Mouse (Mus musculus): Measurements from ENCODE around the gene Isyna1. TPM values are rescaled to one million over a fixed set of nuclear protein-coding genes. Genes with fewer than 3 reads are reported as not detected.

The Isyna1 gene
- polyA plus RNA-seq (2014; fragmentation: Illumina TruSeq; extraction: RNeasy Lipid Tissue Mini Kit (QIAGEN cat#74804); ENCODE audit: low replicate concordance): not detected

DNA sequence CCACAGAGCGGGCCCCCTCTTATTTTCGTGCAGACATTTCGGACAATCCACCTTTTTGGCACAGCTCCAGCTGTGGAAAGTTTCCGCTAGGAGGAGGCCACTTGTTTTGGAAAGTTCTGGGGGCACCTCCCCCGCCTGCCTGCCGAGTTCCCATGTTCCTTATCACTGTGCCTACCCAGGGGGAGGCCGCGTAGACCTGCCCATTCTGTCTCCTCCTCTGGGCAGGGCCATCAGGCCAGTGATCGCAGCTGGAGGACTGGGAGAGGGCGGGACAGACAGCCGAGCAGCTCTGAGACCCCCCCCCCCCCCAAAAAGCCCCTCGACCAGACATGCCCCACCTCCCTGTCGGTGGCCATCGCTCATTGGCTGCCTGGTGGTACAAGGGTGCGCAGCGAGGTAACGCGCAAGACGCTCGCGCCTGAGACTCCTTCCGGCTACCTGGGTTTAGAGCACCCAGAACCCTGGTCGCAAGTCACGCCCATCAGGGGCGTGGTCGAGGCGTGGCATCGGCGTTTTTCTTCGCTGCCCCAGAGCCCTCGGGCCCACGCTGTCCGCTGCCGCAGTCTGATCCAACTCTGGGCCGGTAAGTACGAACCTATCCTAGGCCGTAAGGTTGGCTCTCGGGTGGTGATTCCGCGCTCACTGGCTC lies at the start of gene Isyna1:
Isyna1 (plus strand) TSS at position 413 of the 649 bp plus-strand sequence.

DNA sequence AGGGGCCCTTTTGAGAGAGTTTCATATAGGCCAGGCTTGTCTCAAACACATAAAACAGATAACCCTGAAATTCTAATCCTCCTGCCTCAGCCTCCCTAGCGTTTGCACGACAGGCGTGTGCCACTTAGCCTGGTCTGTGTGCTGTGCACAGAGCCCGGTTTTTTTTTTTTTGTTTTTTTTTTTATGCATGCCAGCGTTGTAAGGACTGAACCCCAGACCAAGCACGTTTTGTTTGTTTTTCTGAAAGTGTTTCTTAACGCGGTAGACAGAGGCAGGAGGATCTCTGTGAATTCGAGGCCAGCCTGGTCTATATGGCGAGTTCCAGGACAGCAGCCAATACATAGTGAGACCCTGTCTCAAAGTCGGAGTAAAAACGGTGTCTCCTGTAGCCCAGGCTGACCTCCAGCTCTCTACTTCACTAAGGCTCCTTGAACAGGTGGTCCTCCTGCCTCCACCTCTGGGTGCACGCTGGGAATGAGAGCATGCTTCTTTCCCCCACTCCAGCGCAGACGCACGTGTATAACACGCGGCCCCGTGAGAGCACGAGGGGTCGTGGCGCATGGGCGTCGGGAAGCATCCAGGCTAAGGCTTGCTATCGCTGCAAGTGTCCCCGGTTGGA lies 14.7 kb downstream of the Isyna1 start, which contains the start of gene Ssbp4:
Ssbp4 (minus strand) TSS at position 124 of the 619 bp plus-strand sequence.

DNA sequence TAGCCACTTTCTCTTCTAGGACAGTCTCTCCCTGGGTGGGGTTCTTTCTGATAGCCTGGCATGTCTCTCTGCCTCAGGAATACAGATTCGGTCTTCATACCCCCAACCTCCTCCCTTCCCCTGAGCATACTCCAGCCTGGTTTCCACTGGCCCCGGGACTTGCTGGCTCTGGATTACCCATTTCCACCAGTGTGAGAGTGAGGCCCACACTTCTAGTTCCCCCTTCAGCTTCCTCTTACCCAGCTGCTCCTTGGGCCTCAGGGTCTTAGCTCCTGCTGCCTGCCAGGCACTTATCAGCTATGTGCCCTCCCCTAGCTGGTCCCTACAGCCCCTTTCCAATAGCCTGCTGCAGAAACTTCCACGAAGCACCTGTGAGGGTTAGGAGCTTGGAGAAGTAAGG lies 21.7 kb downstream of the Isyna1 start, which contains the start of gene Lrrc25:
Lrrc25 (plus strand) TSS at position 262 of the 400 bp plus-strand sequence.

DNA sequence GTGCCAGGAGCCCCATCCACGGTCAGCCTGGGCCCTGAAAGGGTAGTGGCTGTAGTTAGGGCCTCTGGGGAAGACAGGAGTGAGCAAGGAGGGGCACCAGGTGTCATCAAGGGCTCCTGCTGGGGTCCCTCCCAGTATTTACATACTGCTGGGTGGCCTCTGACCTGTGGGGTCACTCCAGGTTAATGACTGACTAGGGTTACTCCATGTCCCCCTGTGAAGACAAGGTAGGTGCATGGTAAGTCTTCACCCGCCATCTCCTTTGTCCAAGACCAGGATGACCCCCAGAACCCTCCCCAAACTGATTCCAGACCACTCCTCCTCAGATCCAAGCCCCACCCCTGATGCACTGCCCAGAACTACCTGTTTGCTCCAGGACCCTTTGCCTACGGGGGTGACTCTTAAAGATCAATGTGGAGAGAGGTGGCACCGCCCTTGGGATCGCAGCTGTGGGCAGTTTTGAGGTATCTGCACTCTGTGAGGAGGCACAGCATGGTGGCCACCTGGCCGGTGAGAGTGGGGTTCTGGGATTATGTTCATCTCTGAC lies 38.2 kb downstream of the Isyna1 start, which contains the start of gene Gdf15:
Gdf15 (minus strand) TSS at position 111 of the 547 bp plus-strand sequence.

Other genes with a start within 250 kb of the Isyna1 start
- 2.2 TPM for gene Upf1, start 241.1 kb upstream of the Isyna1 start, polyA plus RNA-seq (2014; fragmentation: Illumina TruSeq; extraction: RNeasy Lipid Tissue Mini Kit (QIAGEN cat#74804); ENCODE audit: low replicate concordance)
- not detected for gene Comp, start 220.8 kb upstream of the Isyna1 start, polyA plus RNA-seq (2014; fragmentation: Illumina TruSeq; extraction: RNeasy Lipid Tissue Mini Kit (QIAGEN cat#74804); ENCODE audit: low replicate concordance)
- 1.2 TPM for gene Crtc1, start 154.8 kb upstream of the Isyna1 start, polyA plus RNA-seq (2014; fragmentation: Illumina TruSeq; extraction: RNeasy Lipid Tissue Mini Kit (QIAGEN cat#74804); ENCODE audit: low replicate concordance)
- gene Klhl26, start 117.4 kb upstream of the Isyna1 start, polyA plus RNA-seq (2014; fragmentation: Illumina TruSeq; extraction: RNeasy Lipid Tissue Mini Kit (QIAGEN cat#74804); ENCODE audit: low replicate concordance): 0.67 TPM
- not detected for gene Tmem59l, start 107.0 kb upstream of the Isyna1 start, polyA plus RNA-seq (2014; fragmentation: Illumina TruSeq; extraction: RNeasy Lipid Tissue Mini Kit (QIAGEN cat#74804); ENCODE audit: low replicate concordance)
- not detected for gene Crlf1, start 101.2 kb upstream of the Isyna1 start, polyA plus RNA-seq (2014; fragmentation: Illumina TruSeq; extraction: RNeasy Lipid Tissue Mini Kit (QIAGEN cat#74804); ENCODE audit: low replicate concordance)
- not detected for gene Rex1bd, start 87.6 kb upstream of the Isyna1 start, polyA plus RNA-seq (2014; fragmentation: Illumina TruSeq; extraction: RNeasy Lipid Tissue Mini Kit (QIAGEN cat#74804); ENCODE audit: low replicate concordance)
- 2.6 TPM for gene Uba52, start 83.6 kb upstream of the Isyna1 start, polyA plus RNA-seq (2014; fragmentation: Illumina TruSeq; extraction: RNeasy Lipid Tissue Mini Kit (QIAGEN cat#74804); ENCODE audit: low replicate concordance)
- gene Fkbp8, start 66.6 kb upstream of the Isyna1 start, polyA plus RNA-seq (2014; fragmentation: Illumina TruSeq; extraction: RNeasy Lipid Tissue Mini Kit (QIAGEN cat#74804); ENCODE audit: low replicate concordance): 3.3 TPM
- gene Kxd1, start 66.4 kb upstream of the Isyna1 start, polyA plus RNA-seq (2014; fragmentation: Illumina TruSeq; extraction: RNeasy Lipid Tissue Mini Kit (QIAGEN cat#74804); ENCODE audit: low replicate concordance): 4.3 TPM
- 0.74 TPM for gene Ell, start 54.9 kb upstream of the Isyna1 start, polyA plus RNA-seq (2014; fragmentation: Illumina TruSeq; extraction: RNeasy Lipid Tissue Mini Kit (QIAGEN cat#74804); ENCODE audit: low replicate concordance)
- not detected for gene Ssbp4, start 14.5 kb downstream of the Isyna1 start, polyA plus RNA-seq (2014; fragmentation: Illumina TruSeq; extraction: RNeasy Lipid Tissue Mini Kit (QIAGEN cat#74804); ENCODE audit: low replicate concordance)
- gene Lrrc25, start 21.8 kb downstream of the Isyna1 start, polyA plus RNA-seq (2014; fragmentation: Illumina TruSeq; extraction: RNeasy Lipid Tissue Mini Kit (QIAGEN cat#74804); ENCODE audit: low replicate concordance): not detected
- not detected for gene Gdf15, start 38.1 kb downstream of the Isyna1 start, polyA plus RNA-seq (2014; fragmentation: Illumina TruSeq; extraction: RNeasy Lipid Tissue Mini Kit (QIAGEN cat#74804); ENCODE audit: low replicate concordance)
- 22.3 TPM for gene Pgpep1, start 66.0 kb downstream of the Isyna1 start, polyA plus RNA-seq (2014; fragmentation: Illumina TruSeq; extraction: RNeasy Lipid Tissue Mini Kit (QIAGEN cat#74804); ENCODE audit: low replicate concordance)
- not detected for gene Lsm4, start 78.9 kb downstream of the Isyna1 start, polyA plus RNA-seq (2014; fragmentation: Illumina TruSeq; extraction: RNeasy Lipid Tissue Mini Kit (QIAGEN cat#74804); ENCODE audit: low replicate concordance)
- 15.4 TPM for gene Jund, start 104.6 kb downstream of the Isyna1 start, polyA plus RNA-seq (2014; fragmentation: Illumina TruSeq; extraction: RNeasy Lipid Tissue Mini Kit (QIAGEN cat#74804); ENCODE audit: low replicate concordance)
- gene Iqcn, start 109.1 kb downstream of the Isyna1 start, polyA plus RNA-seq (2014; fragmentation: Illumina TruSeq; extraction: RNeasy Lipid Tissue Mini Kit (QIAGEN cat#74804); ENCODE audit: low replicate concordance): not detected
- gene Gm3336, start 124.2 kb downstream of the Isyna1 start, polyA plus RNA-seq (2014; fragmentation: Illumina TruSeq; extraction: RNeasy Lipid Tissue Mini Kit (QIAGEN cat#74804); ENCODE audit: low replicate concordance): 3.4 TPM
- not detected for gene Pde4c, start 129.3 kb downstream of the Isyna1 start, polyA plus RNA-seq (2014; fragmentation: Illumina TruSeq; extraction: RNeasy Lipid Tissue Mini Kit (QIAGEN cat#74804); ENCODE audit: low replicate concordance)
- 0.97 TPM for gene Rab3a, start 160.3 kb downstream of the Isyna1 start, polyA plus RNA-seq (2014; fragmentation: Illumina TruSeq; extraction: RNeasy Lipid Tissue Mini Kit (QIAGEN cat#74804); ENCODE audit: low replicate concordance)
- gene Mpv17l2, start 166.6 kb downstream of the Isyna1 start, polyA plus RNA-seq (2014; fragmentation: Illumina TruSeq; extraction: RNeasy Lipid Tissue Mini Kit (QIAGEN cat#74804); ENCODE audit: low replicate concordance): 0.48 TPM
- gene Pik3r2, start 182.3 kb downstream of the Isyna1 start, polyA plus RNA-seq (2014; fragmentation: Illumina TruSeq; extraction: RNeasy Lipid Tissue Mini Kit (QIAGEN cat#74804); ENCODE audit: low replicate concordance): 0.45 TPM
- gene Mast3, start 210.7 kb downstream of the Isyna1 start, polyA plus RNA-seq (2014; fragmentation: Illumina TruSeq; extraction: RNeasy Lipid Tissue Mini Kit (QIAGEN cat#74804); ENCODE audit: low replicate concordance): 1.1 TPM
- gene Il12rb1, start 214.1 kb downstream of the Isyna1 start, polyA plus RNA-seq (2014; fragmentation: Illumina TruSeq; extraction: RNeasy Lipid Tissue Mini Kit (QIAGEN cat#74804); ENCODE audit: low replicate concordance): not detected
- not detected for gene Arrdc2, start 245.3 kb downstream of the Isyna1 start, polyA plus RNA-seq (2014; fragmentation: Illumina TruSeq; extraction: RNeasy Lipid Tissue Mini Kit (QIAGEN cat#74804); ENCODE audit: low replicate concordance)

Measured in small intestine, adult 10 weeks (tissue).